Mouse (Mus musculus) heart, postnatal 10 days (tissue): ENCODE data around the gene Capn5. TPM values are rescaled to one million over a fixed set of nuclear protein-coding genes. Genes with fewer than 3 reads are reported as not detected.

Source experiments
- DNase-seq, 2 experiments: peaks; one replicate each; pipeline ENCODE4 v3.0.0; 2021
- intact Hi-C: fragments of 180-260 bp; cut with DNase I; formaldehyde crosslinking; loops from one replicate; pipeline ENCODE4 v1.15.1; 2025
- total RNA-seq, 2 experiments: library from RNA; stranded (reverse); gene quantifications; 2 replicates each; pipeline ENCODE4 v1.2.3; 2021

The Capn5 gene
- total RNA-seq, 2 experiments from 2014 or later = 1.9 to 3.0 TPM

GRCm38 (mm10) chr7:98071620-98072019 is 106.5 kb downstream of the Capn5 start:
- peak; percentile 83 to 91 for DNase-seq
- intact Hi-C loops = loop anchor here (1.0 kb wide), 2 partner anchors 15 to 49 kb away; no protein-coding TSS in a partner anchor

Other genes with a start within 250 kb of the Capn5 start
- 1 to 10 TPM; 4.2 to 4.6 TPM for gene Myo7a, start 58.8 kb downstream of the Capn5 start, total RNA-seq
- gene Omp, start 32.8 kb downstream of the Capn5 start, total RNA-seq = under 1 TPM; 0.12 to 0.14 TPM
- not detected for gene B3gnt6, start 21.2 kb upstream of the Capn5 start, total RNA-seq
- gene Acer3, start 142.9 kb upstream of the Capn5 start, total RNA-seq = 10 to 100 TPM; 15.7 to 16.0 TPM
- gene Tsku, start 183.1 kb upstream of the Capn5 start, total RNA-seq = 1 to 10 TPM; 6.5 TPM